Mouse (Mus musculus) v-Abl transformed pro-B cells (cell line): ENCODE measurements around the gene Efcab14.

Experiments
- in situ Hi-C, 2 experiments: fragments of 400-800 bp; cut with MboI; formaldehyde crosslinking; loops; one replicate each; pipeline ENCODE4 v1.15.1; 2025; ENCODE audit not compliant: unreplicated experiment in 2 of 2

The Efcab14 gene

DNA sequence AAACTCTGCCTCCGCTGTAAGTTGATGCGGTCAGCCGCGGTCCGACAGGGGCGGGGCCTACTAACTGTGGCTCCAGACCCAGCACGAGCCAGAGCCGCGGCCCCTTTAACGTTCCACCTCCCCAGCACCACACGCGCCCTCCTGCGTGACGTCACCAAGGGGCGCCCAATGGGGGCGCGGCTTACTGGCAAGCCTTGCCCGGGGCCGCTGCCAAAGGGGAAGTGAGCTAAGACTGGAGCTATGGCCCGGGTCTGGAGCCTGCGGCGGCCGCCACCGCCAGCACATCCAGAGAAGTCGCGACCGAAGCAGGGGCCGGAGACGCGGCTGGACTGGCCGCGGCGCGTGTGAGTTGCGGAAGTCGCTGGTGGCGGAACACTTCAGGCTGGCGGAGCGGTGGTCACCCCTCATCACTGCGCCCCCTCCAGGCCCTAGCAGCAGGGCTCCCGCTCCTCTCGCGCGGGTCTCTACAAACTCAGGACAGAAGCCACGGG, at the start of gene Efcab14:
Gene Efcab14 (plus strand): TSS at position 194 of the 491 bp plus-strand sequence.
- in situ Hi-C loops, result loop anchor here (10.0 to 25.0 kb wide), 3 partner anchors 87 to 327 kb away; partner anchors contain the start of genes Mob3c (in 1 of the 2) and Nsun4 (in 1 of the 2)

DNA sequence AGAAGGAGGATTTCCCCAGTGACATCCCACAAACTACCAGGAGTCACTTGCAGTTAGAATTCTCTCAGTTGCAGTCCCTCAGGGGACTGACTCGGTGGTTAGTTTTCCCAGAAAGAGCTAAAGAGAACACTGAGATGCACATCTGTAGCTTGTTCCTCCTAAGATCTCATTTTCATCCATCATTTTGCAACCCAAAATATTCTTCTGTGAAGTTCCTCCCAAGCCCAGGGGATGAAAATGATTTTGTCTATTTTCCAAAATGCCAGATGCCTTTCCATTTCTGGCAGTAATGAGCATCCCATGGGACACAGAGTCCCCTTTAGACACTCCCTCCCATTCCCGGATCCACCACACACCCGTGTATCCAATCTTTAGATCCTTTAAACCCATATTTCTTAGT, 36.1 kb upstream of the Efcab14 start:
- in situ Hi-C loops, result loop anchor here (10.0 to 25.0 kb wide), 2 partner anchors 337 to 339 kb away; no protein-coding TSS in a partner anchor

DNA sequence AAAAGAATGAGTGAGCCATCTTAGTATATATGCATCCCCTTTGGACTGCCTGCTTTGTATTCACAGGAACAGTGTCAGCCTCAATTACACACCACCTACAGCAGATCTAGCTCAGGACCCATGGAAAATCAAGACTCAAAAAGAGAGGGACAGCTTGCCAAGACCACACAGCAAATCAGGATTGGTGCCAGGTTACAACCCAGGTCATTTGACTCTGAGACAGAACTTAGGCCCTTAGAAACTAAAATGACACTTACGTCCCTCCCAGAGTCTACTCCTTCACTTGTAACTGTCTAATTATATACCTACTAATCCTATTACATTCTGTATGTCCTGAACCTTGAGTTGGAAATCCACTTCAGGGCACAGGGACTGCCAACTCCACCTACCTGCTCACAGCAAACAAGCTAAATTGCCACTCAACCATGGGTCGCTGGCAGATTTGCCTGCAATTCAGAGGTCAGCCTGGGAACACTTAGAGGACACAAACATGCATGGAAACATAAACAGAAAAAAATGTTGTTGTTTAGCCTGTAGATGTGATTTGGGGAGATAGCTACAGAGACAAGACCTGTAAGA, 33.5 kb upstream of the Efcab14 start:
- in situ Hi-C loops, result loop anchor here (10.0 to 25.0 kb wide), 2 partner anchors 339 to 342 kb away; no protein-coding TSS in a partner anchor

DNA sequence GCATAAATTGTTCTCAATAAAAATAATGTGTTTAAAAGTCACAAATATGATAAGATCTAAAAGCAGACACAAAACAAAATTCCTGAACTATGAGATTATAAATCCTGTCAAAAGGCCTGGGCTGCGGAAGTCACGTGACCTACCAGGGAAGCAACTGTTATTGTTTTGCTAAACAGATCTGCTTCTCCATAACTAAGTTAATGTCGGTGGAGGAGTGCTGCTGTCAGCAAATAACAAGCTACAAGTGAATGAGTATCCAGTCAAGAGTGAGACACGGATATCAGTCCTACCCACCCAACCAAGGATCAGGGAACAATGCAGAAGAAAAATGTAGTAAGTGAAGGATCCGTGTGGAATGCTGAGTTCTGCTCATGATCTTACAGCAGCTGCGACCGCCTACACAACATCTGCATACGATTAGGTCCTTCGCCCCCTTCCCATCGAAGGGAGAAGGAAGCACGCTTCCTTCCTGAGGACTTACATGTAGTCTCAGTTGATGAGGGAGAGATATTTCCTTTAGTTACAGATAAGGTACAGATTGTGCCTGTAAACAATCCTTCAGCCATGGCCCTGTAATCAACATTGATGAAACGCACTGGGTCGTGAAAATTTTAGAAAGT, 28.5 kb upstream of the Efcab14 start:
- in situ Hi-C loops, result loop anchor here (5.0 to 25.0 kb wide), 5 partner anchors 232 to 607 kb away; no protein-coding TSS in a partner anchor

DNA sequence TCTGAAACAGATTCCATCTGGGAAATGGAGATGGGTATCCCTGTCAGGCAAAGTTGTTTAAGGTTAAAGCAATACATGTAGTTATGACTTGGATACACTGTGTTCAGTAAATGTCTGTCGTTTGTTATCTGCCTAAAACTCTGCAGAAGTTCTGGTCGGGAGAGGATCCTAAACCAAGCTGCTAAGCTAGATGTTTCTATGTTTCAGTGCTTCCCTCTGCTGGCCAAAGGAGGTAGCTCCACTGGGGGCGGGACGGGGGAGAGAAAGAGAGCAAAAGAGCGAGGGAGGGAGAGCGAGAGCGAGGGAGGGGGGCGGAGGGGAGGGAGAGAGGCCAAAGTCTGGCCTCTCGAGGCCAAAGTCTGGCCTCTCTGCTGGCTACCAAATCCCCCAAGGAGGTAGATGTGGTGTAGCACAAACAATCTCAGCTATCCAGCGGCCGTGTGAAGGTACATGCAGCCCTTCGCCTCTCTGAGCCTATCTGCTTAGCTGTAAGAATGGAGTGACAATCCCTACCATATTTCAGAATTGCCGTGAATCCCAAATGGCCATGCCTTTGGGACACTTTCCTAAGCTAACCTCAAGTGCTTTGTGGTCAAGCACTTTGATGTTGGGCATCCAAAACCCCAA, 27.6 kb upstream of the Efcab14 start:
- in situ Hi-C loops, result loop anchor here (5.0 to 25.0 kb wide), 5 partner anchors 233 to 608 kb away; no protein-coding TSS in a partner anchor

GRCm38 (mm10) chr4:115728721-115729120, 8.8 kb upstream of the Efcab14 start:
- in situ Hi-C loops, result loop anchor here in 1 of 2 experiments (25.0 kb wide), 1 partner anchor 334 kb away; the partner anchor contains the start of gene Nsun4

DNA sequence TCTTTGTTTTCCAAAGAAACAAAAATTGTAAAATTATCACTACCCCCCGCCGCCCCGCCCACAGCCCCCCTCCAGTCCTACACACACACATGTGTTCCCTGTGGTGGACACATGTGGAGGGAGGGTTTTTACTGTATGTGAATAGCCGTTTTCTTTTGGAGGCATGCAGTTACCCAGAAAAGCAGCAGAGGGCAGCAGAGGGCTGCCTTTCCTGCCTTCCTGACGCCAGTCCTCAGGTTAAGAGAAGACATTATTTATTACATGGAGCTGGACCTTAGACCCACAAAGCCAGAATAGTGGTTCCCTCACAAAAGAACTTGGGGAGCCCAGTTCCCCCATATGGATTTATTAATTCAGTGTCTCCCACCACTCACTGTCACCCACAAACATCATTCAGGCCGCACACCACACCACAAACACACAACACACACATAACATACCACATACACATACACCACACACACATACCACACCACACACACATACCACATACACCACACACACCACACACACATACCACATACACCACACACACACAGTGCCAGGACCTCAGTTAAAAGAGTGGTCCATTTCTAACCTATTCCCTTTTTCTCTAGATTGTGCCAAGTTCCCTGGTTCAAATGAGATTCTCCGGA, 5.8 kb upstream of the Efcab14 start:
- in situ Hi-C loops, result loop anchor here (5.0 to 25.0 kb wide), 5 partner anchors 93 to 333 kb away; partner anchors contain the start of genes Mob3c (in 1 of the 2) and Nsun4 (in 1 of the 2)

- in situ Hi-C loops, result loop anchor here (5.0 to 25.0 kb wide), 5 partner anchors 92 to 332 kb away; partner anchors contain the start of genes Mob3c (in 1 of the 2) and Nsun4 (in 1 of the 2)
Measured at GRCm38 (mm10) chr4:115732223-115732818, 5.2 kb upstream of the Efcab14 start.

GRCm38 (mm10) chr4:115733746-115734145, 3.8 kb upstream of the Efcab14 start:
- in situ Hi-C loops, result loop anchor here (5.0 to 25.0 kb wide), 5 partner anchors 91 to 331 kb away; partner anchors contain the start of genes Mob3c (in 1 of the 2) and Nsun4 (in 1 of the 2)

GRCm38 (mm10) chr4:115734867-115735266, 2.7 kb upstream of the Efcab14 start:
- in situ Hi-C loops, result loop anchor here (5.0 to 25.0 kb wide), 5 partner anchors 90 to 330 kb away; partner anchors contain the start of genes Mob3c (in 1 of the 2) and Nsun4 (in 1 of the 2)

GRCm38 (mm10) chr4:115738481-115738985, 989 bp downstream of the Efcab14 start:
- in situ Hi-C loops, result loop anchor here (10.0 to 25.0 kb wide), 3 partner anchors 86 to 326 kb away; partner anchors contain the start of genes Mob3c (in 1 of the 2) and Nsun4 (in 1 of the 2)

DNA sequence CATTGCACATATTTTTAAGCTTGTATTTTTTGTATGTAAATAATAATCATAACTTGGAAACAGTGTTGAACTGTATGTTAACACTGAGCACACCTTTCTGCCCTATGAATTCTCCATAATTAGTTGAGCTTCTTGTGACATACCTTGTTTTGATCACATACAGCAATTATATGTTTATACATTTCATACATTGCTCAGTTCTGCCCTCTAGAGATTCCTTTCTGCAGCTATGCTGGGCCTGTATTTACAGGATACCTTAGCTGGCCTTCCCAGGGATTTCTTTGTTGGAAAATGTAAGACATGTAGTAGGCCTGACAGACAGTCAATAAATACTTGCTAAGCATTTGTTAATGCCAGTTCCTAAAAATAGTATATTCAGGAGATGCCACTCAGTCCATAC, 5.1 kb downstream of the Efcab14 start:
- in situ Hi-C loops, result loop anchor here (5.0 to 25.0 kb wide), 3 partner anchors 115 to 320 kb away; partner anchors contain the start of gene Nsun4 (in 1 of the 2)

DNA sequence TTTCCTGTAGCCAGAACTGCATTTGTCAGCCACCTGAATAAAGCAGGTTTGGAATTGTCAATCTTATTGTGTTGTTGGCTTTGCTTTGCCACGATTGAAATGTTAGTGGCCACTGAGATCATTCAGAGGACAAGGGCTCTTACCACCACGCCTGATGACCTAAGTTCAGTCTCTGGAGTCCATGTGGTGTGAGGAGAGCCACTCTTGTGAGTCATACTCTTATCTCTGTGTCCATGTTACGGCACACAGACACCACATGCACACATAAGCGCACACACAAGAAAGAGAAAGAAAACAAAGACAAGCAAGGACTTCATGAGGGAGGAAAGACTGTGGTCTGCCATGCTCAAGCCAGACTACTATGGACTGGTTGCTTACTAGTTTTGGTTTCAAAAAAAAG, 5.6 kb downstream of the Efcab14 start:
- in situ Hi-C loops, result loop anchor here (5.0 to 25.0 kb wide), 3 partner anchors 114 to 319 kb away; partner anchors contain the start of gene Nsun4 (in 1 of the 2)

DNA sequence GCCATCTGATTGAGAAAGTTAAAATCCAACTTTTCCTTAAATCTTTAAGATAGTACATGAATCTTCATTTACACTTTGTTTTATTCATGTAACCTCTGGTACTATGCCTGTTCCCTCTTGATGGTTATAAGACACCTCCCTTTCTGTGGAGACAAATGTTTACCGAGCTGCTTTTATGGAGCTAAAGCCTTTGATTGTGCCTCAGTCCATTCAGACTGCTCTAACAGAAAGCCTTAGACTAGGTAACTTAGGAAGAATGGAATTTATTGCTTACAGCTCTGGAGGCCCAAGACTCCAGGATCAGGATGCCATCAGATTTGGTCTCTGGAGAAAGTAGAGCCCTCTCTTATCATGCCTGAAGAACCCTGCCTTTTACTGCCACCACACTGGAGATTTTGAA, 10.6 kb downstream of the Efcab14 start:
- in situ Hi-C loops, result loop anchor here (5.0 to 25.0 kb wide), 2 partner anchors 34 to 314 kb away; partner anchors contain the start of genes Atpaf1 (in 1 of the 2), Nsun4 (in 1 of the 2) and Tex38 (in 1 of the 2)

- in situ Hi-C loops, result loop anchor here (5.0 to 25.0 kb wide), 2 partner anchors 33 to 313 kb away; partner anchors contain the start of genes Atpaf1 (in 1 of the 2), Nsun4 (in 1 of the 2) and Tex38 (in 1 of the 2)
Measured at GRCm38 (mm10) chr4:115749336-115749735, 11.8 kb downstream of the Efcab14 start.

DNA sequence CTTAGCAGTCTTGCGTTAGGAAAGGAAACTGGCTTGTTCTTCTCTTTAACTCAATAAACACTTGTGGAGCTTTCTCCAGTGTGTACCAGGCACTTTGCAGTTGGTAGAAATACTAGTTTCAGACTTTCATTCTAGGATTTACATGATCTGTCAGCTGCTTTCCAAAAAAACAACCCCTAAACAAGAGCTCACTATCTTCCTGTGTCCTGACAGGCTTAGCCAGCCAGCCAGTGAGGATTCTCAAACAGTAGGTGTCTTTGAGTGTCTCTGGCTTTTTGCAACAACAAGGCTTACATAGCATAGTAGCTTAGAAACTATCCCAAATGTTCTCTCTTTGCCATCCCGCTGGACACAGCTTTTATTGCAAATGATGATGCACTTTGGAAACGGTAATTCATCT, 16.6 kb downstream of the Efcab14 start:
- in situ Hi-C loops, result no loop called here

DNA sequence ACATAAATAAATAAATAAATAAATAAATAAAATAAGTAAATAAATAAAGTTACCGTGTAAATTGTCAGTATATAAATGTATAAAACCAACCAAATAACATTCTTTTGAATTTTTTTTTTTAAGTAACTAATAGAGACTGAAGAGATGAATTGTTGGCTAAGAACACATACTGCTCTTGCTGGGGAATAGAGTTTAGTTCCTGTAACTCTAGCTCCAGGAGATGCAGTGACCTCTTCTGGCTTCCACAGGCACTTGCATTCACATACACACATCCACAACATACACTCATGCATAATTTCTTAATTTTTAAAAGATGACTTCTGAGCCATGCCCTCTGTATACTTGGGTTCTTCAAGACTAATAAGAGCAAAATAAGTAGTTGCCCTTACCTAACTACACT, 17.3 kb downstream of the Efcab14 start:
- in situ Hi-C loops, result no loop called here

DNA sequence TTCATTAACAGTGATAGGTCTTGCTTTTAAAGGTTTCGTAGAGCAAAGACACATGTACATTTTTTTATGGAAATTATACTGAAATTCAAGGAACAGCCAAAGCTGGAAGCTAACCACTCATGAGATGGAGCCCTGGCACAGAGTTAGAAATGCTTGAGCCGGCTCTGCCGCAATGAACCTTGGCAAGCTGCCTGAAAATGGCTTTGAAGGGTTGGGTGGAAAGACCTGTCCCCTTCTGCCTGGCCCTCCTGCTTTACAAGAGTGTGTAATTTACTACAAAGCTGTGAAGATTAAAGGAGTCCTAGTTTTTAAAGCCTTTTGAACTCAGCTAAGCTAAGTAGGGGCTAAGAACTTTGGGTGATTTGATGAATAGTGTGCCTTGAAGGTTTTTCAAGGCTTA, 23.7 kb downstream of the Efcab14 start:
- in situ Hi-C loops, result no loop called here

- in situ Hi-C loops, result no loop called here
Measured at GRCm38 (mm10) chr4:115764581-115764980, 27.0 kb downstream of the Efcab14 start.
